Mouse (Mus musculus) mouse embryonic stem cell (cell line): ENCODE measurements at regions not wholly inside any gene's neighbourhood (a gene's known extent, or its start where the extent isn't known, plus 50 kb on each side); places are given as distances from the start of the nearest gene placed in this dataset.

ENCODE experiments used
- in situ Hi-C, 2 experiments: fragments of 300-500 bp; cut with MboI; formaldehyde crosslinking; loops; 1 replicate in 1 of 2; 3 replicates in 1 of 2; pipeline ENCODE4 v1.14.3; 2019 to 2020; ENCODE audit warnings: low sequenced_read_pairs in 2 of 2, low pct_unique_long_range_greater_than_20kb in 1 of 2, mixed read lengths in 1 of 2; ENCODE audit not compliant: unreplicated experiment in 1 of 2

DNA sequence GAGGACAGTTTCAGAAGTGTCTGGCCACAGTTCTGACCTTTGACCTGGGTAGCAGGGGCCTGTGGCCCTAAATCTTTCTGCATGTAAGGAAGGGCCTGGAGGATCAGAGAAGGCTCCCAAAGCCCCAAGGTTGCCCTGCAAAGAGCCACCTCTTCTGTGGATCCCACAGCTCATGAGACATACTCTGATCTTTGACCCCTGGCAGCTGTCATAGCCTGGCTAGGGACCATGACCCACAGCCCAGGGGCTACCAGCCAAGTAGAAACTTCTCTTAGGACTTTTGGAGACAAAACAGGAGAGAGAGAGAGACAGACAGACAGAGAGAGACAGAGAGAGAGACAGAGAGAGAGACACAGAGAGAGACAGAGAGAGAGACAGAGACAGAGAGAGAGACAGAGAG lies 110.4 kb upstream of the Gli2 start:
- in situ Hi-C loops = no loop called here

DNA sequence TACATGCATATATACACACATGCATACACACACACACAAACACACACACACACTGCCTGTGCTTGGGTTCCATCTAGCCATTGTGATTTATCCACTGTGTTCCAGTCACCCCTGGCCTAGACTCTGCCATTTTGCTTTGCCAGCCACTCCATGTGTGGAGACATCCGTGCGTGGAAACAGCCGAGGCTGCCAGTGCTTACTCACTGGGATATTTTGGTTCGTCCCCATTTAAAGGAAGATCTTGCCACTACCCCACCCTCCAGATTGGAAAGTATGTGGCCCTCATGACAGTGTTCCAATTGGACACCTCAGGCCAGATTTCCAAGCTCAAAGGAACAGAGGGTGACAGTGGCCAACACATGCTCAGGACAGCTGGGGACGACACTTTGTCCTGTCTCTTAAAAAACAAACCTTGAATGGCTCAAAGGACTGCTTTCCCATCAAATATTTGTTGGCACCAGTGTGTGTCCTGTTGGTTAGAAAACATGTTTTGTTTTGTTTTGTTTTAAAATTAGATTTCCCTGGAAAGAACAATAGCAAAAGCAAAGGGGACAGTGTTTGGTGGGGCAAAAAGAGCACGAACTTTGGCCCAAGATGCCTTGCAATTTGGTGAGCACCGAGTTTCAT lies 109.8 kb upstream of the Gli2 start:
- in situ Hi-C loops = no loop called here

DNA sequence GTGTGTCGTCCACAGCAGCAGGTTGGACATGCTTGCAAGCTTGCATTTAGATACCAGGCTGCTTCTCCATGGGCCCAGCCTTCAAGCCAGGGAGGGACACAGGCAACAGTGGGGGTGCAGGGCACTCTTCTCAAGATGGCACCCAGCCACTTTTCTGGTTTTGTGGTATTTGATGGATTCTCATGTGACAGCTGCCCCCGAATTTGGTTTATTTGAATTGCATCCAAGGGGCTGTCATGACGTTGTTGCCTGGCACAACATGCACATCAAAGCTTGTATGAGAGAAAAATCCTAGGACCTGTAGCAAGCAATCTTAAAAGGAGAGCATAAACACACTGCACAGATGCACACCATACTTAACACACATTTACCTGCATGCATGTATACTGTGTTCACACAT lies 108.3 kb upstream of the Gli2 start:
- in situ Hi-C loops = no loop called here

DNA sequence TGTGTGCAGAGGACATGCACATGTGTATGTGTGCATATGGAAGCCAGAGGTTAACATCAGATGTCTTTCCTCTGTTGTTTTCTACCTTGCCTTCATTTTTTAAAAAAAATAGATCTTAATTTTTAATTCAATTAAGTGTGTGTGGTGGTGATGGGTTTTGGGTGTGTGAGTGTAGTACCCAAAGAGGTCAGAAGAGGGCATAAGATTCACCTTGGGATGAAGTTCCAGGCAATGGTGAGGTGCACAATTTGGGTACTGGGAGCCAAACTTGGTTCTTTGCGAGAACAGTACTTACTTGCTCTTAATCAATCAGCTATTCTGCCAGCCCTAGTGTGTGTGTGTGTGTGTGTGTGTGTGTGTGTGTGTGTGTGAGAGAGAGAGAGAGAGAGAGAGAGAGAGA lies 106.9 kb upstream of the Gli2 start:
- in situ Hi-C loops = no loop called here

DNA sequence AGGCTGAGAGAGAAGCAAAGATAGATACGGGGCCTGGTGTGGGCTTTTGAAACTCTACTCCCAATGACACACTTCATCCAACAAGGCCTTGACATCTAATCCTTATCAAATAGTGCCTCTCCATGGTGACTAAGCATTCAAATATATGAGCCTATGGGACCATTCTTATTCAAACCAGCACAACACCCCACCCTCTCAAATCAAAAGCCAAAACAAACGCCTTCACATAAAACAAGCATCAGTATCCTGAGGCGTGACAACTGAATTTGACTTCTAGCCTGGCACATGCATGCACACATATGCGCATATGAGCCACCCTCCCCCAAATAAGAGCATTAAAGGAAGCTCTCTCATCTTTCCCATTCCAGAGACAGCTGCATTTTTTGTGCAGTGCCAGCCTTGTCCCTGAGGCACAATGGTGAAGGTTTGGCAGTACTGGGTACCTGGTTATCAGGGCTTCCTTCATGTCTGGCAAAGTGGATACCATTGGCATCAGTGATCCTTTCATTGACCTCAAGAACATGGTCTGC lies 103.8 kb upstream of the Gli2 start:
- in situ Hi-C loops = no loop called here

DNA sequence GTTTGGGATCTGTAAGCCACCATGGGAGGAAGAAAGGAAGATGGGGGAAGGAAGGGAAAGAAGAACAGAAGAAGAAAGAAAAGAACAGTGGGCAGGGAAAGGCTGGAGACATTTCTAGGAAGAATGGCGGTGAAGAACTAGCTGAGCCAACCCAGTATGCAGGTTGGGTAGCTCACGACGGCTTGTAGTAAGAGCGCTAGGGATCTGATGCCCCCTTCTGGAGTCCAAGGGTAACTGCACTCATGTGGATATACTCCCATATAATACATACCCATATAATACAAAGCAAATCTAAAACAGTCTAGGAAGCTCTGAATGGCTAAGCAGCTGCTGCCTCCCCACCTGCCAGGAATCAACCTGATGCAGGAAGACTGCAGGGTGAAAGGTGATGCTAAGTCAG lies 100.2 kb upstream of the Gli2 start:
- in situ Hi-C loops = loop anchor here in 1 of 2 experiments (5.0 kb wide), 1 partner anchor 56 kb away; no protein-coding TSS in a partner anchor

DNA sequence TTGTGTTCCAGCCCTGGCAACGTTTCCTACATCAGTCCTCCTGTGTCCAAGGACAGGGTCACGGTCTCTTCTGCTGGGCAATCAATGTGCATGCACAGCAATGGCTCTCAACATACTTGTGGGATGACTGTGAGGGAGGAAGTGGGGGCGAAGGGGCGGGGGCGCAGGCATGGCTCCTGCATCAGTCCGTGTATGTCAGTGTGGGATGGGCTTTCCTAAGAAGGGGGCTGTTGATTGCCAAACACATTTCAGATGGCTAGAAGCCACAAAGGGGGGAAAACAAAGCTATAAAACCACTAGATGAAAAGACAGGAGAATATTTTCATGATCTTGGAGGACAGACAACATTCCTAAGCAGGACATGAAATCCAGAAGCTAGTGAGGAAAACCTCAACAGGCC lies 99.4 kb upstream of the Gli2 start:
- in situ Hi-C loops = loop anchor here in 1 of 2 experiments (5.0 kb wide), 1 partner anchor 55 kb away; no protein-coding TSS in a partner anchor

DNA sequence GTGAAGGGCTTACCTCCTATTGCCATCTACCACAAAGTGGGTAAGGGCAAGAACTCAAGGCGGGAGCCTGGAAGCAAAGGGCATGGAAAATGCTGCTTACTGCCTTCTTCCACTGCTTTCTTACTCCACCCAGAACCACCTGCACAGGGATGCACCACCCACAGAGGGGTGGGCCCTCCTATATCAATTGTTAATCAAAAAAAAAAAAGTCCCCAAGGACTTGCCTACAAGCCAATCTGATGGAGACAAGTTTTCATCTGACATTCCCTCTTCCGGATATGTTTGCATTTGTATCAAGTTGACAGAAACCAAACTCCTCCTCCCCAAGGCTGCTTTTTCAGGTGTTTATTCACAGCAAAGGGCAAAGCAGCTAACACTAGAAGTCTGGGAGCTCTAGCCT lies 94.1 kb upstream of the Gli2 start:
- in situ Hi-C loops = no loop called here

DNA sequence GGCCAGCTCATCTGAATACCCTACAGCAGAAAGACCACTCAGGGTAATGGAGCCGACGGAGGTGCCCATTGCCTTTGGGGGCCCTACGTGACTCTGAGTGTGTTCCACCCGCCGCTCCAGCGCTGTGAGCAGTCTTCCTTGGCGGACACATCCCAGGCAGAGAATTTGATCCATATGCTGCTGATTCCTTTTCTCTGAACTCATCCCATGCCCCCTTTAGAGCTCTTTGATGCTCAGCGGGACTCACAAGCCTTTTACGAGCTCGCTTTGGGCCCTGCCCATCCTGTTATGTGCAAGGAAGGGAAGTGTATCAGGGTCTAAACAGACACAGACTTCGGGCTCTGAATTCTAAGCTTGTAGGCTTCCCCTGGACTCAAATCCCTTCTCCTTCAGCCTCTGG lies 90.4 kb upstream of the Gli2 start:
- in situ Hi-C loops = no loop called here

DNA sequence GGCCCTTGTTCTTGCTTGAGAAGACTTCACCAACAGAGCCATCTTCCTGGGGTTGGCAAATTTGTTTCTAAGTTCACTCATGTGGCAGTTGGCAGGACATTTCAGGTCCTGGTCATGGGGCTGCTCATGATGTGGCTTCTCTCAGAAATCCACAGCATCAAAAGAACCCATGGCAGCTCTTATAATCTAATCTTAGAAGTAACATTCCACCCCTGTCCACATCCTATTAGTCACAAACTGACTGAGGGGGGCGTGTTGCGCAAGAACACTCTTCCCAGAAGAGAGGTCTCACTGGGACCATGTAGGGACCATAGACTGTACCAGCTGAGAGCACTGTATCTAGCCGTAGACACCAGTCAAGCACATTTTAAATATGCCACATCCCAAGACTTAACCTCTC lies 75.6 kb upstream of the Gli2 start:
- in situ Hi-C loops = no loop called here

DNA sequence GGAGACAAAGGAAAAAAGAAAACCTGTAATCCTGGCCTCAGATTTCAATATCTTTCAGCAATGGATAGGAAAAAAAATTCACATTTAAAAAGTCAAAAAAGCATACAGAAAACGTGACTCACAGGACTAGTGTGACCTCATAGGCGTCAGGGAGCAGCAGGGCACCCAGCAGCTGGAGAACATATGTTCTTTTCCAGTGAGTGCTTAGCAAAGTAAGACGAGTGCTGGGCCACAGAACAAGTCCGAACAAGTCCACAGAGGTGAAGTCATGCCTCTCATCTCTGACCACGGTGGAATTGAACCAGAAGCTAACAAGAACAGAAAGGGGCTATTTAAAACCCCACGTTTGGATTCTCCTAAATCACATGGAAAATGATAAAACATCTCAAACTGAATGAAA lies 72.1 kb upstream of the Gli2 start:
- in situ Hi-C loops = no loop called here

DNA sequence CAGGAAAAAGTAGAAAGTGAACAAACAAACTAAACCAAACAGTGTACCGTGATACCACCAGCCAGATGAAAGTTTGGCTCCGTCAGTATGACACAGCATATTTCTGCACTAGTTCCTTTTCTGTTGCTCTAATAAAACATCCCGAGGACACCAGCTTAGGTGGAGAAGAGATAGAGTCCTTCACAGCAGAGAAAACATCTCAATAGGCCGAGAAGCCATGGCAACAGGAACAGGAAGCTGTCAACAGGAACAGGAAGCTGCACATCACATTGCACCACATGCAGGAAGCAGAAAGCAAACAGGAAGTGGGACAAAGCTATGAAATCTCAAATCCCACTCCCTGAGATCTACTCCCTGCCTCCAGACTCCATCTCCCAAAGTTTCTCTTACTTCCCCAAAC lies 71.4 kb upstream of the Gli2 start:
- in situ Hi-C loops = no loop called here

DNA sequence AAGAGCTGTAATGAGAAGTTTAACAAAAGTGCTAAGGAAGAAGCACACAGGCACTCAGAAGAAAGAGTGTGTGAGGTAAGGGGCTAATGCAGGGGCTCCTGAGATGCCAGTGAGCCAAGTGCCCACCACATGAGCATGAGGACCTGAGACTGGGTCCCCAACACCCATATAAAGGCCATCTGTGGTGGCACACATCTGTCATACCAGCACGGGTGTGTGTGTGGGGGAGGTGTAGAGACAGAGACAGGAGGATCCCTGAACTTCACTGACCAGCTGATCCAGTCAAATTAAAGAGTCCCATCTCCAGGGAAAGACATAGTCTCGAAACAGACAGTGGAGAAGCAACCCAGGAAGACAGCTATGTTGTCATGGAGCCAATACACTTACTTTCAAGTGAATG lies 70.6 kb upstream of the Gli2 start:
- in situ Hi-C loops = no loop called here

DNA sequence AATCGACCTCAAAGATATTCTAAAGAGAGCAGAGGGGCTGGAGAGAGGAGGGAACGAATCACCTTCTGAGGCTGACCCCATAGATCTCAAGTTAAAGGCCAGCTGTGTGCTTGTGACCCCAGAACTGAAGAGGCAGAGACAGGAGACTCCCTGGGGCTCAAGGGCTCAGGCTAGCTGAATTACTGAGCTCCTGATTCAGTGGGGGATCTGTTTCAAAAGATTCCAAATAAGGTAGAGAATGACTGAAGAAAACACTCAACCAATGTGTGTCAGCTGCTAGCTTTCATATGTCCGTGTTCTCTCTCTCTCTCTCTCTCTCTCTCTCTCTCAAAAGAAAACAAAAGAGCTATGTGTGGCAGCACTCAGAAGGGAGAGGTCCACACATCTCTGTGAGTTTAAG lies 70.0 kb upstream of the Gli2 start:
- in situ Hi-C loops = no loop called here

DNA sequence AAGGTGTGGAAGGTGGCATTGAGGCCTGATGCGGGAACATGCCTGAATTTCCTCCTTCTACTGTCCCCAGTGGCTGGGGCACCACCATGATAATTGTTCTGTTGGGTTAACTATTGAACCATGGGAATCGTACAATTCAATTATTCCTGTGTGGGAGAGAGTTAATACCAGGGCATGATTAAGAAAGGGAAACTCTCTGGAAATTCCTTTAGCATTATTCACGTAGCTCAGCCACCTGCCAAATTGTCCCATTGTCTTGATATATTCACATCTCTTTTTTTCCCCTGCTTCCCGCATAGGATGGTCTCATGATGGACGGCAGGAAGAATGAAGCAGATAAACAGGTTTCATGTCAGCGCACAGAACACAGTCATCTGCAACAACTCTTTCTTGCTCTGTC lies 69.6 kb upstream of the Gli2 start:
- in situ Hi-C loops = no loop called here

DNA sequence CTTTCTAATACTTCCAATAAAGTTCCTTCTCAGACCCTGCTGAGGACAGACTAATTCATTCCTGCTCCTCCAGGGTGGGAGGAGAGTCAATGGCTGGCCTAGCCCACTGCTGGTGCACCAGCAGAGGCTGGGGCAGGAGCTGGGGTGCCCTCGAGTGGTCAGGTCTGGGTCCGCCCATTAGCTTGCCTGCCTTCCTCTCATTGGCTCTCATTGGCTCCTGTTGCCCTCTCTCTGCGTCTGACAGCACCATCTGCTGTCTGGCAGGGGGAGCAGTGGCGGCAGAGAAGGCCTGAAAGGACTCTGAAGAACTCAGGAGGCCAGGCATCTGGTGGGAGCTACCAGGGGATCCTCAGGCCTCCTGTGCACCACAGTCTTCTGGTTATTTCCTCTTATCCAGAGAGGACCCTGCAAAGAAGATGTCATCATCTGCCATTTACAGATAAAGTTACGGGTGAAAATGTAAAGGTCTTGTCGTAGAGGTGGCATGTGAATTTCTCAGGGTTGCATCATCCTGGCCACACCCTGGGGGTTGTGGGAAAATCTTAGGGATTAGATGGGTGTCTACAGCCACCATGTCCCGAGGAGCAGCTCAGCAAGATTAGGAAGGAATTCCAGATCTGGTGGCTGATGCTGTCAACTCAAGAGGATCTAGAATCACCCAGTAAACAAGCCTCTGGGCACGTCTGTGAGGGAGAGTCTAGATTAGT lies 66.6 kb upstream of the Gli2 start:
- in situ Hi-C loops = no loop called here

DNA sequence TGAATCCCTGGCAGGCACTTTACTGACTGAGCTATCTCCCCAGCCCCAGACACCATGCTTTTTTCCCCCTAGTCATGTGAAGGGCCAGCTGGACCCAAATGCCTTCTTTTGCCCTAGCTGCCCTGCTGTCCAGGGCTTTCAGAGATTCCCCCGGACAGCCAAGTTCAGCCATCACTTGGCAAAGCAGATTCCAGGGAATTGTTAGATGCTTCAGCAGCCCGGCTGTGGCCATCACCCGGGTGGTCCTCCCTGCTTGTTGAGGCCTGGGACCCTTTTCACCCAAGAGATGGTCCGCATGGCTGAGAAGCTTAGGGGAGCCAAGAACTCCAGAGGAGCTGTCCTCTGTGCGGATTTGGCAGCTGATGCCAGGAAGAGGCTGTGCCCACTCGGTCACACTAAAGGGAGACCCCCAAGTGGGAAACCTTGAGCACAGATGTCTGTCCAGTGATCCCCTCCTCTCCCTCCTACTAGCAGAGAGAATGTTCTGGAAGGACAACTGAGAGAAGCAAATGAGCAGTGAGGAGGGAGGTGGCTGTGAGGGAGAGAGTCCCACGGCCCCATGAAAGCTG lies 61.8 kb upstream of the Gli2 start:
- in situ Hi-C loops = no loop called here

DNA sequence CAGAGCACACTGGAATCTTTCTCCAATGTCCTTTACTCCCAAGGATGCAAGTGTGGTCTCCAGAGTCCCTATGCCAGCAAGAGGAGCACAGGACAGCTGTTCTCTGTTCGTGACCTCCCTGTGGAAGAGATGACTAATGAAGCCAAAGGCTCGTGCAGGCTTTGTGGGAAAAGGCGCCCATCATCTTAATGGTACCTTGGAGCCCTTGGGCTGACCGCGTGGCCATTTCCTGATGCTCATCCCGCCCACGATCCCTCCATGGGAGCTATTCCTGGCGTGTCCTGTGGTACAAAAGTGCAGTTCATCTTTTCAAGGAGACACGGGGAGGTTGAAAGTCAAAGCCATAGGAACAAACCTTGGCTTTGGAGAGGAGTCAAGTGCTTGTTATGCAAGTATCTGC lies 55.2 kb upstream of the Gli2 start:
- in situ Hi-C loops = no loop called here

DNA sequence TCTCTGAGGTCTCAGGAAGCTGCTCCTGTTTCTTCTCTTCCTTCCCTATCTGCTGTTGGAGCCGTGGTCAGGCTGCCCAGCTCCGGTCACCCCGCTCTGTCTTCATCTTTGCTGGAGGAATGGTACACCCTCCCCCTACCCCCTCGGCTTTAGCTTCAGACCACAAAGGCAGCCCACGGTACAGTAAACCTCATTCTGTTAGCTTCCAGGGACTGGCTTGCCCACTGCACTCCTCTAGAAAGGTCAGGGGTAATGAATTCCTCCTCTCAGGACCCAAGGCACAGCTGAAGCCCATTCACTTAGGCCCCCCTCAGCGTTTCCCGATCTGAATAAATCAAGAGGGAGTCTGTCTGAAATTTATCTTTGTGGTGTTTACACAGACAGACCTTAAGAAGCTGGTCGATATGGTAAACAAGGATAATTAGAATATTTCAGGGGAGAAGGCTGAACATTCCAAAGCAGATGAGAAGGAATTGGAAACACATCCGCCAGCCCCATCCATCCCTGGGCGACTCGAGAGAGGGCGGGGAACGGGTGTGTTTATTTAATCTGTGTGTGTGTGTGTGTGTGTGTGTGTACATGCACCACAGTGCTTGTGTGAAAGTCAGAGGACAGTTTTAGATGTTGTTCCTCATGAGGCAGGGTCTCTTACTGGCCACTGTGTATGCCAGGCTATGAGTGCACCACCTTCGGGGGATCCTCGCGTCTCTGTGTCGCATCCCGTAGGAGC lies 53.0 kb upstream of the Gli2 start:
- in situ Hi-C loops = no loop called here
